Mouse (Mus musculus) adrenal gland, adult 18-20 months (tissue): Measurements from ENCODE around the gene Mob3b. TPM values are rescaled to one million over a fixed set of nuclear protein-coding genes. Genes with fewer than 3 reads are reported as not detected.

Source experiments
- DNase-seq, 2 experiments: peaks; one replicate each; pipeline ENCODE4 v3.0.0; 2021 to 2022; ENCODE audit warnings: low spot score in 2 of 2
- total RNA-seq, 2 experiments: library from RNA; stranded (reverse); gene quantifications; 1 replicate in 1 of 2; 2 replicates in 1 of 2; pipeline ENCODE4 v1.2.3; 2021

The Mob3b gene
- total RNA-seq, 2 experiments from 2014 or later: 17.4 to 21.1 TPM

GRCm38 (mm10) chr4:35115933-35116332 is 41.4 kb downstream of the Mob3b start:
- DNase-seq: no peak

- no peak for DNase-seq
Observed at GRCm38 (mm10) chr4:35114950-35115349, 42.3 kb downstream of the Mob3b start.

GRCm38 (mm10) chr4:35113516-35114248 is 43.6 kb downstream of the Mob3b start:
- DNase-seq: no peak

GRCm38 (mm10) chr4:35112452-35112851 is 44.8 kb downstream of the Mob3b start:
- no peak for DNase-seq

GRCm38 (mm10) chr4:35105115-35105773 is 52.0 kb downstream of the Mob3b start:
- DNase-seq: no peak

DNA sequence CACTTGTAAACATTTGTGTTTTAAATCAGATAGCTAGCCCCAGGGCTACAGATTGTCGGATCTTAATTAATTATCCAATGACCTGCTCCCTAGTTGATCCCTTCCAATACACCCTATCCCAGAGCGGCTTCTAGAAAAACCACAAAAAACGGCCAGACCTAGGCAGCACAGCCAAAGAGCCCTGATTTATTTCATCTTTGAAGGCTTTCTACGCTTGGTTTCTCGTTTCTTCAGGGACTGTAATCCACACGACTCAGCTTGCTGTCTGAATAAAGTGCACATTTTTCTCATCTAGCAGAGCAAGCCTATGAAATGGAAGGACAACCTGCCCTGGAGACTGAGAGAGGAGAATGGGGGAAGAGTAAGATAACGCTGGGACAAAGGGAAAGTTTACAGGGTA is 56.1 kb downstream of the Mob3b start:
- no peak for DNase-seq

DNA sequence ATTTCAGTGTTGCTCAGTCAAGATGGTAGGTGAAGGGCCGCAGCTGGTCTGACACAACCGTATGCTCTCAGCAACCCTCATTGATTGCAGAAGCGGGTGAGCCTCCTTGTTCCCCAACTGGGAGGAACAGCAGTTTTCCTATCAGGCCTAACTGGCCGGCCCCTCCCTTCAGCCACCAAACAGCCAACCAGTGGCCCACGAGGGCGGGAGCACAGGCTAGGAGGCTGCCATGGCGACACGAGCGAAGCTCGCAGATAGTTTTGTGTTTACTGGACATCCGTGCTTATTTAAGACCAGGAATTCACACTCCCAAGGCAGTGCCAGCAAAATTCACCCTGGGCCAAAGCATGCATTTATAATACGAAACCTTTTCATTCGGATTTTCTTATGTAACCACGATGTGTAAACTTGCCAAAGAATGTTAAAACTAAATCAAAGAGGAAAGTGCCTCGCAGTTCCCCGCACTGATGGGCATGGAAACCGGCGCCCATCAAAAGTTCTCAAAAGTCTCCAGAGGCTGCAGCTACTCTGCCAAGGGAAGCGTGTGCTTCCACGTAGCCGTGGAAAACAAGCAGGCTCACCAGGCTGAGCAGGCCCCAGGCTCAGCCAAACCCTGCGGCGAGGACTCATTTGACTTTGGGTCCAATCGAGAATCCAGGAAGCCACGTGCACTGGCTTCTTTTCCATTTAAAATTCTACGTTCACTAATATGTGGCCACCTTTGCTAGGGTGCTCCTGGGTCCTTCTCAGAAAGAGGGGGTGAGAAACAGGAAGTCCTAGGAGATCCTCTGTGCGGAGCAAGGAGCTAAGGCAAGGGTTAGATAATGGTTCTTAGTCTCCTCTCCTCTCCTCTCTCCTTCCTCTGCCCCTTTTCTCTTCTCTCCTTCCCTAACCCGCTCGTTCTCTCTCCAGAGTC is 57.2 kb downstream of the Mob3b start:
- DNase-seq: peak; percentile 68 to 69

GRCm38 (mm10) chr4:35099210-35099864 is 57.9 kb downstream of the Mob3b start:
- no peak for DNase-seq

DNA sequence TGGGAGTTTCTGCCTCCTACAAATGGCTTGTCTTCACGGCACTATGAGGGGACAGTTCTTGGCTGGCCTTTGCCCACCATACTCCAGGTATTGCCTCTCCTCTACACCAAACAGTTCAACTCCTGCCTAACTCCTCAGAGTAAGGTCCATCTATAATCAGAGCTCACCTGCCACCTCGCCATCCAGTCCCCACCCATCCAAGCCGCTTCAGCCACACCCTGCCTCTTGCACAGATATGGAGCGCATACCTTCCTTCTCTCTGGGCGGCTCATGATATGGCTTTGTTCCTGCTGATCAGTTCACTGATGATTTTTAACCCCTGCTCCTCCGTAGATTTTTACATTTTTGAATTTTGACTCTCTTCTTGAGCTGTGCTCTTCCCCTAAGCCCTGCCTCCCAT is 58.7 kb downstream of the Mob3b start:
- DNase-seq: no peak

DNA sequence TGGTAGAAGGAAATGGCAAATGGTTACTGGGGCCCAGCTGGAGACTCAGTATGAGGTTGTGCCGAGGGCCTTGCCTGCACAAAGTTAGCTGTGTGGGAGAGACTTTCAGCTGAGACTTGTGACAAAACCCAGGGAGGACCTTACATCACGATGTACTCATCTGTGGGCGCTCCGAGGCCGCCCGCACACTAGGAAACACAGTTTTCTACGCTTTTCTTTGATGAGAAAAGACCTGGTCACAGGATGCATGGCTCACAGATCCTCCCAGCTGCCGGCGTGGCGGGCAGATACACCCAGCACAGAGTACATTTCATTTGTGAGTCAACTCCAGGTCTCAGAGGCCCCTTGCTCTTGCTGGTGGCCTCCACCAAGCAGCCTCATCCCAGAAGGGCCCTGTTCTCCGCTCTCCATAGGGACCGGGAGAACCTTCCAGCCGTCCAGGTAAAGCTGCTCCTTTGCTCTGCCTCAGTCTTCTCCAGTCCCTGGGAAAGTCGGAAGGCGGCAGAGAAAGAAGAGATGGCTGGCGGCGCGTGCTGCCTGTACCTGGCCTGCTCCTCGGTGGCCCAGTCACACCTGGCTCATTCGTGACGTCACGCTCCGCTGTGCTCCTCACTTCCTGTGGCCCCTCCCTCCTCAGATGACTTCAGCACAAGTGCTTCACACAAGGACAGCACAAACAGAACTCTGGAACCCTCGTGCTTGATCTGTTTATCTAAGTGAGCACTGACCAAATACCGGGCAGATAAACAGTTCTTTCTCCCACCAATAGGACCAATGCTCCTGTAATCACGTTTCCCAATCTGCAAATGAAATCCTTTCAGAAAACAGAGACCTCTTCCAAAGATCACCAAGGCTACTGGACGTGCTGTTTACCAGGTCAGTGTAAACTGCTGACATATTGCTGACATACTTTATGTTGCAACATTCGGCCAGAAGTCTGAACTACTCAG is 60.8 kb downstream of the Mob3b start:
- DNase-seq: no peak

- no peak for DNase-seq
Observed at GRCm38 (mm10) chr4:35092457-35092856, 64.8 kb downstream of the Mob3b start.

DNA sequence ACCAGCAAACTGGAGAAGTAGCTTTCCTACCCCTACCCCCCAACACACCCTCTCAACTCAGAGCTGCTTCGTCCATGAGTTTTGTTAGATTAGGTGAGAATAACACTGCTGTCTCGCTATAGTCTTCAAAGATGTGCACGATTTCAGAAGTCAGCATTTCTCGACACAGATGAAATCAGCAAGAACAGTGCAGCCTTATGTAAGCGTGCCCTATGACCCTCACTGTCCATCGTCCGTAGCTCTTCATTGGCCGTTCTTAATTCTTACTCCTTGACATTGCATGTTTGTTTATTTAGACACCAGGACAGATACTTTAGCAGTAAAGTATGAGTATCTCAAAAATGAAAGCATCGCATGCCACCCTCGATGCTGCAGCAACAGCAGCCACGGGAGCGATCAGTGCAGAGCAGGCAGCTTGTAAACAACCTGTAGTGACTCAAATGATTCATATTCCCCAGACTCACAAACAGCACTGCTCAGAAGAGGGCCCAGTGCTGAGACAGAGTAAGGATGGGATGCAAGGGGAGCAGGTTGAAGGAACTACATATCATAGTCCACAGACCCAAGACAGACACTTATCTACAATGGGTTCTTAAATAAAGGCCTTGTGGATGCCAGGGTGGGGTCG is 66.0 kb downstream of the Mob3b start:
- DNase-seq: no peak

- DNase-seq: no peak
Observed at GRCm38 (mm10) chr4:35089321-35090316, 67.7 kb downstream of the Mob3b start.

DNA sequence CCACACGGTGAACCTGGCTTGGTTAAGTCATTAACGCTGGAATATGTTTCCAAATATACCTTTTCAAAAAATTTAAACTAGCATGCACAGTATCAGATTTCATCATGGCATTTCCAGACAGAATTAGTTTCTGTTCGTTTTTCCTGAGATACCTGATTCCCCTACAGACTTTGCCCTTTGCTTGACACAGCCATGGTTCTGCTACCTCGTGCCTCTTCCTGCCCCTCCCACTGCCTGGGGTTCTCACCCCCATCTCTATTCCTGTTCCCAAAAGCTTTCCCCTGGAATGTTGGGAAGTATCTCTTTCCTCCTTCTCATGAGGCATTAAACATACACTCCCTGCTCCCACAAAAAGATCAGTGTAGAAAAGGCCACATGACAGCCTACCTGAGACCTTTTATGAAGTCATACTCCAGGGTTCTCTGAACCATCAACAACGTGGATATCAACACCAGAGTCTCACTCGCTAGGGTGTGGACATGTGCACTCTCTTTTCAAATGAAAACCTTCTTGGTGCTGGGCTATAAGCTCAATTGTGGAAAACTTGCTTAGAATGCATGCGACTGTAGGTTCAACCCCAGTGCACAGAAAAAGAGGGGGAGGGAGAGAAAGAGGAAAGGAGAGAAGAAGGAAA is 71.1 kb downstream of the Mob3b start:
- no peak for DNase-seq

DNA sequence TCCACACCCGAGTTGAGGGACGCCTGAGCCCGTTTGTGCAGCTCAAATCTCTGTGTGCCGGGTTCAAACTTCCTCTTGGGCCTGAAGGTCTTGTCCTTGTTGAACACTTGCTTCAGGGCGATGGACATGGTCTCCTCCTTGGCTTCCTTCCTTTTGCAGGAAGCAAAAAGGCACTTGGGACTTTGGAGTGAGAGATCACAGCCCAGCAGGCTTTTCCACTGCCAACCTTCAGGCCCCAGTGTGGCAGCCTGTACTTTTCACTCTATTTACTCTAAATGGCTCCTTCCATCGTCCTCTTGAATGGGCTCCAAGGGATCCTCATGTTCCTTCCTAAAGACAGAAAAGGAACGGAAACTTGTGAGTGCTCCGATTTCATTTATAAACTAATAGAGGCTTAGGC is 73.2 kb downstream of the Mob3b start:
- DNase-seq: no peak

GRCm38 (mm10) chr4:35082476-35083114 is 74.7 kb downstream of the Mob3b start:
- DNase-seq: no peak

DNA sequence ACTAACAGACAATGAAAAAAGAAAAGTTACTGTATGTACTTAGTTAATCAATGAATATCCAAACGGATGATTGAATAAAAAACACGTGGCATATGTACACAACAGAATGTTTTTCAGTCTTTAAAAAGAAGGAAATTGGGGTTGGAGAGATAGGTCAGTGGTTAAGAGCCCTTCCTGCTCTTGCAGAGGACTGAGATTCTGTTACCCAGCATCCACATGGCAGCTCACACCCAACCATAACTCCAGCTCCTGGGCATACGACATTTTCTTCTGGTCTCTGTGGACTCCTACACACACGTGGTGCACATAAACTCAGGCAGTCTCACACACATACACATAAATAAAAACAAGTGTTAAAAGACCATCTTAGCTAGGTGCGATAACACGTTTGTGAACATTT is 77.0 kb downstream of the Mob3b start:
- no peak for DNase-seq
